Mouse (Mus musculus): ENCODE data around the gene Borcs6. TPM values are rescaled to one million over a fixed set of nuclear protein-coding genes. Genes with fewer than 3 reads are reported as not detected.

Gene Borcs6
- polyA plus RNA-seq, 1 experiment, result 13.4 TPM

DNA sequence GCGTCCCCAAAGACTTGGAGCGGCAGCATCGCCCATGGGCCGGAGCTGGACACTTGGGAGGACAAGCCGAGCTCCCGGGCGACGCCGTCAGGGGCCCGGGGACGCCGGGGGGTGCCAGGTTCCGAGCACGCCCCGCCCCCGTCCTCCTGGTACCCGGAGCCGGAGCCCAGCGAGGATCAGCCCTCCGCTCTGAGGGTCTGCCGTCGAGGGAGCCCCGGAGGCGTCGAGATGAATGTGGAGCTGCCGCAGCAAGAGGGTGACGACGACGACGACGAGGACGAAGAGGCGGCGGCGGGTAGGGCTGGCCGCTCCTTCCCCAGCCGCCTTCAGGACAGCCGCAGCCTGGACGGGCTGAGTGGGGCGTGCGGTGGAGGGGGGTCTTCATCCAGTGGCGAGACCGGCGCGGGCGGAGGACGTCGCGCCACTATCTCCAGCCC lies 476 bp downstream of the Borcs6 start:
- TF ChIP-seq CTCF (IDR thresholded peaks at IDR 0.05; ENCODE audit: control insufficient read depth, insufficient read depth, insufficient replicate concordance, low read depth, low read length) (no peak), POLR2A (IDR thresholded peaks at IDR 0.05; ENCODE audit: control insufficient read depth, low read depth, low read length) (no peak)
- peak overlapping the region; percentile 99 for H3K4me3 ChIP-seq (ENCODE audit: control insufficient read depth, low read depth, low read length)
- H3K27me3 ChIP-seq (ENCODE audit: control insufficient read depth, insufficient read depth, low read length), result no peaks in the 10 kb centered on the region
- peak overlapping the region; percentile 96 for H3K27ac ChIP-seq (ENCODE audit: control insufficient read depth, insufficient read depth, low read depth, low read length)
- peaks cover 23% of the 10 kb centered on the region for H3K4me1 ChIP-seq (ENCODE audit: control insufficient read depth, insufficient read depth, low read length)
- H3K36me3 ChIP-seq (ENCODE audit: control insufficient read depth, insufficient read depth, low read length), result no peaks in the 10 kb centered on the region

DNA sequence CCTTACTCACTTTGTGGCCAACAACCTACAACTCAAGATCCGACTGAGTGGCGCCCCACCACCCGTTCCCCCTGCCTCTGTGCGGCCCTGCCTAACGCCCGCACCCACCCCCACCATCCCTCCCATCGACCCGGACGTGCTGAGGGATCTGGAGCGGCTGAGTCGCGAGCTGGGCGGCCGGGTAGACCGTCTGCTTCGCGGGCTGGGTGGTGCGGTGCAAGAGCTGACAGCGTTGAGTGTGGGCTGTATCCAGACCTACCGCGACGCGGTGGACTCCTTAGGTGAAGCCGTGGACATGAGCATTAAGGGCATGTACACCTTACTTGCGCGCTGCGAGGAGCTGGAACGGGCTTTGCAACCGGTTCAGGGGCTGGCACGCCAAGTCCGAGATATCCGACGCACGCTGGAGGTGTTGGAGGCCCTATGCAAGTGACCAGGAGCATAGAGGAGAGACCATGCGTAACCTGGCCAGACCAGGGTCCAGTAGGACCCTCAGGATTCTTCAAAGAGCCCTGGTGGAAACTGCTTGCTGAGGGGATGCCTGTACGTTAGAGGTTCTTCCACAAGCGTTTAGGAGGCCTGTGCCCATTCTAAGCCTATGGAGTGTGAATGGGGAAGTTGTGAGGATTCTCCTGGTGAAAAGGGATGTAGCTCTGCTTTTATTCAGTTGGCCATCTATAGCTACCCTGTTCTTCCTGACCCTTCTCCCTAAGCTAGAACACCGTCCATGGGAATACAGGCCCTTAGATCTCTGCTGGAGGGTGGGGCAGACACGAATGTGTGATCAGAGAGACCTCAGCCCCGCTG lies 1.1 kb downstream of the Borcs6 start:
- peaks cover 24% of the 10 kb centered on the region for H3K4me1 ChIP-seq (ENCODE audit: control insufficient read depth, insufficient read depth, low read length)
- TF ChIP-seq POLR2A (IDR thresholded peaks at IDR 0.05; ENCODE audit: control insufficient read depth, low read depth, low read length) (0 out of 2 replicates have a peak, but pooled peaks have one; percentile 7), CTCF (IDR thresholded peaks at IDR 0.05; ENCODE audit: control insufficient read depth, insufficient read depth, insufficient replicate concordance, low read depth, low read length) (no peak)
- peak overlapping the region; percentile 99 for H3K4me3 ChIP-seq (ENCODE audit: control insufficient read depth, low read depth, low read length)
- H3K27ac ChIP-seq (ENCODE audit: control insufficient read depth, insufficient read depth, low read depth, low read length), result peak overlapping the region; percentile 96
- H3K36me3 ChIP-seq (ENCODE audit: control insufficient read depth, insufficient read depth, low read length), result no peaks in the 10 kb centered on the region
- H3K27me3 ChIP-seq (ENCODE audit: control insufficient read depth, insufficient read depth, low read length), result no peaks in the 10 kb centered on the region

DNA sequence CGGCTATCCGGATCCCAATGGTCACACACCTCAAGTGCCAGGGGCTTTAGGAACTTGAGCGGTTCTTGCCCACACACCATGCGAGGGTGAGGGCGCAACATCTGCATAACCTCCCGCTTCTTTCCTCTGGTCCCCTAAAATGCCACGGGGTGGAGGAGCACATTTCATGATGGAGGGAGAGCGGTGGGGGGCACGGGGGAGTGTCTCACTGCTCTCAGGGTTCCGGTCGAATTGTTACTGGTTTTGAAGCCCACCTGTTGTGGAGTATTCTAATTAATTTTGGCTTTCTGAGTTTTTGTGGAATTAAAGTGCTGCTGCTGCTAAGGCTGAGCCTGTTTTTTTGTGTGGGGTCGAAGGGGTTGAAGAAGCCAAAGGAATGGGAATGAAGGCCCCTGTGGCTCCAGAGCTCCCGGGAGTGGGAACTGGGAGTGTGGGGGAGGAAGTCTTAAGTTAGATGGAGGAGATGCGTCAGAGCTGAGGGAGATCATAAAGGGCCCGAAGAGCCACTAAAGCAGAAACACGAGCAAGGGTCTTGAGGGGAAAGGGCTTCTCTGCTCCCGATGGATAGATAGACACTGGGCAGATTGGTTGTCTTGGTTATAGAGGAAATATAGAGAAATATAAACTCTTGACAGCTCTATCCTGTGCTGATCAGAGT lies 1.9 kb downstream of the Borcs6 start:
- TF ChIP-seq POLR2A (IDR thresholded peaks at IDR 0.05; ENCODE audit: control insufficient read depth, low read depth, low read length) (no peak), CTCF (IDR thresholded peaks at IDR 0.05; ENCODE audit: control insufficient read depth, insufficient read depth, insufficient replicate concordance, low read depth, low read length) (no peak)
- no peaks in the 10 kb centered on the region for H3K36me3 ChIP-seq (ENCODE audit: control insufficient read depth, insufficient read depth, low read length)
- H3K27me3 ChIP-seq (ENCODE audit: control insufficient read depth, insufficient read depth, low read length), result no peaks in the 10 kb centered on the region
- peak overlapping the region; percentile 18; the same call in 1 of the 2 replicates for H3K27ac ChIP-seq (ENCODE audit: control insufficient read depth, insufficient read depth, low read depth, low read length)
- peak overlapping the region; percentile 99 for H3K4me3 ChIP-seq (ENCODE audit: control insufficient read depth, low read depth, low read length)
- peaks cover 30% of the 10 kb centered on the region for H3K4me1 ChIP-seq (ENCODE audit: control insufficient read depth, insufficient read depth, low read length)

DNA sequence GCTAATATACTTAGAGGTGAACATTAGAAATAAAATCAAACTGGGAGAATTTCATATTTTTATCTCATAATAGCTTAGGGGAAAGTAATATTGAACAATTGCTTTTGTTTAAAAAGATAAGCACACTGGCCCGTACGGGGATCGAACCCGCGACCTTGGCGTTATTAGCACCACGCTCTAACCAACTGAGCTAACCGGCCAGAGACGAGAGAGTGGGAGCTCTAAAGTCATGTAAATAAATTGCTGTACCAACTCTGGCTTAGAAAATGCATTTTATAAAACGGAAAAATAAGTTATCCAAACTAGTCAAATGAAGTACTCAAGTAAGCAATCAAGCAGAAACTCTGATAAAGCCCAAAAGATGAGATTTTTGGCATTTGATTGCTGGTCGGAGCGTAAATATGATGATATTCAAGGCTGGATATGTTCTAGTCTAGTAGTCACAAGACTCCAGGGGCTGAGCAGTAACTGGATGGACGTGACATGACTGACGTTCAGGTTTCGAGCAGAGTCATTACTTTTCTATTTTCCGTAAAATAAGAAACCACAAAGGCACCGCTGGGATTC lies 2.8 kb downstream of the Borcs6 start:
- TF ChIP-seq POLR2A (IDR thresholded peaks at IDR 0.05; ENCODE audit: control insufficient read depth, low read depth, low read length) (no peak), CTCF (IDR thresholded peaks at IDR 0.05; ENCODE audit: control insufficient read depth, insufficient read depth, insufficient replicate concordance, low read depth, low read length) (no peak)
- Histone ChIP-seq H3K36me3 (ENCODE audit: control insufficient read depth, insufficient read depth, low read length) (no peaks in the 10 kb centered on the region), H3K4me1 (ENCODE audit: control insufficient read depth, insufficient read depth, low read length) (peaks cover 33% of the 10 kb centered on the region), H3K27me3 (ENCODE audit: control insufficient read depth, insufficient read depth, low read length) (no peaks in the 10 kb centered on the region), H3K27ac (ENCODE audit: control insufficient read depth, insufficient read depth, low read depth, low read length) (no peak overlapping the region; the same call in 1 of the 2 replicates), H3K4me3 (ENCODE audit: control insufficient read depth, low read depth, low read length) (no peak overlapping the region; the same call in 1 of the 2 replicates)

DNA sequence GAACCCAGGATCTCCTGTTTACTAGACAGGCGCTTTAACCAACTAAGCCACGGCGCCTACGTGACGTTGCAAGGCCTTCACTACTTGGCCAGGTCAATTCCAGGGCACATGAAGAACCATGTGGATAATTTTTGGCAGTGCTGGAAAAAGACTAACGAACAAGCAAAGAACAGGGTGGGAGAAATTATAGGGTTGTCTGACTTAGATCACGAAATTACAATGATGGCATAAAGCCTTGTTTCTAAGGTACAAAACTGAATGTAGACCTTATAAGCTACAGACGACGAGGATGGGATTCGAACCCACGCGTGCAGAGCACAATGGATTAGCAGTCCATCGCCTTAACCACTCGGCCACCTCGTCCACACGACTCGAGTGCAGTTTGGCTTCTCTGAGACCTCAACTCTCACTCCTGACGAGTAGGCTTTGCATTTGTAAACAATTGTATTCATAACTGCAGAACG lies 3.3 kb downstream of the Borcs6 start:
- peak overlapping the region; percentile 82 for H3K4me3 ChIP-seq (ENCODE audit: control insufficient read depth, low read depth, low read length)
- peak overlapping the region; percentile 70 for H3K27ac ChIP-seq (ENCODE audit: control insufficient read depth, insufficient read depth, low read depth, low read length)
- H3K27me3 ChIP-seq (ENCODE audit: control insufficient read depth, insufficient read depth, low read length), result no peaks in the 10 kb centered on the region
- H3K4me1 ChIP-seq (ENCODE audit: control insufficient read depth, insufficient read depth, low read length), result peaks cover 33% of the 10 kb centered on the region
- TF ChIP-seq POLR2A (IDR thresholded peaks at IDR 0.05; ENCODE audit: control insufficient read depth, low read depth, low read length) (no peak; the same call in 1 of the 2 replicates), CTCF (IDR thresholded peaks at IDR 0.05; ENCODE audit: control insufficient read depth, insufficient read depth, insufficient replicate concordance, low read depth, low read length) (no peak)
- no peaks in the 10 kb centered on the region for H3K36me3 ChIP-seq (ENCODE audit: control insufficient read depth, insufficient read depth, low read length)

DNA sequence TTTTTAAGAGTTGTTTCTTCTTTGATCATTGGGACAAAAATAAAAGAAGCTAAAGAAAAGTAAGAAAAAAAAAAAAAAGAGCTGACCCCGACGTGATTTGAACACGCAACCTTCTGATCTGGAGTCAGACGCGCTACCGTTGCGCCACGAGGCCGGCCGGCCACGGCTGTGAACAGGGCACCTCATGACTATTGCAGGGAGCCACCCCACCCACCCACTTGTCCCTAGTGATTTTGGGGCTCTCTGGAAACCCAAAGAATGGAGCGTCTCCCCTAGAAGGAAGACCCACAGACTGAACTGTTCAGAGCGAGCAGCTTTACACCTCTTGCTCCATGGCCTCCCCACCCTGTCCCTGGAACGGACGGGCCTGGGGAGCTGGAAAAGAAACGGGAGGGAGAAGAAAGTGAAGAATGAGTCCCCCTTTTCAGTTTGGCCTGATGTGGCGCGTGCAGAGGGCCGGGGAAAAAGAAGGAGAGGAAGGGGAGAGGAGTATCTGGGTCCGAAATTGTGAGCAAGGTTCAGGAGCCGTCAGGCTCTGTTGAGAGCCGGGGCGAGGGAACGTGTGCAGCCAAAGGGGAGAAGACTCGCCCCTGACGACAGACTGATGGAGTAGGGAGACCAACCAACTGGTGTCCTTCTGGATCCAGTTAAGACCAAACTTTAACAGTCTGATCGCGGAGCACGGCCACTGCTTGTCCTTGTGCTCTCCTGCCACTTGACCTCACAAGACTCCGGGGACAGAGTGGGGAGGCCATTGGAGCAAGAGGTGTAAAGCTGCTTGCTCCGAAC lies 4.1 kb downstream of the Borcs6 start:
- Histone ChIP-seq H3K4me3 (ENCODE audit: control insufficient read depth, low read depth, low read length) (peak overlapping the region; percentile 84), H3K27me3 (ENCODE audit: control insufficient read depth, insufficient read depth, low read length) (no peaks in the 10 kb centered on the region), H3K4me1 (ENCODE audit: control insufficient read depth, insufficient read depth, low read length) (peaks cover 29% of the 10 kb centered on the region), H3K36me3 (ENCODE audit: control insufficient read depth, insufficient read depth, low read length) (no peaks in the 10 kb centered on the region), H3K27ac (ENCODE audit: control insufficient read depth, insufficient read depth, low read depth, low read length) (peak overlapping the region; percentile 74)
- TF ChIP-seq POLR2A (IDR thresholded peaks at IDR 0.05; ENCODE audit: control insufficient read depth, low read depth, low read length), result peak; percentile 50
- TF ChIP-seq CTCF (IDR thresholded peaks at IDR 0.05; ENCODE audit: control insufficient read depth, insufficient read depth, insufficient replicate concordance, low read depth, low read length), result no peak
